18 mouse cellular contexts compared by ENCODE assay signal in the genomic region with DNA sequence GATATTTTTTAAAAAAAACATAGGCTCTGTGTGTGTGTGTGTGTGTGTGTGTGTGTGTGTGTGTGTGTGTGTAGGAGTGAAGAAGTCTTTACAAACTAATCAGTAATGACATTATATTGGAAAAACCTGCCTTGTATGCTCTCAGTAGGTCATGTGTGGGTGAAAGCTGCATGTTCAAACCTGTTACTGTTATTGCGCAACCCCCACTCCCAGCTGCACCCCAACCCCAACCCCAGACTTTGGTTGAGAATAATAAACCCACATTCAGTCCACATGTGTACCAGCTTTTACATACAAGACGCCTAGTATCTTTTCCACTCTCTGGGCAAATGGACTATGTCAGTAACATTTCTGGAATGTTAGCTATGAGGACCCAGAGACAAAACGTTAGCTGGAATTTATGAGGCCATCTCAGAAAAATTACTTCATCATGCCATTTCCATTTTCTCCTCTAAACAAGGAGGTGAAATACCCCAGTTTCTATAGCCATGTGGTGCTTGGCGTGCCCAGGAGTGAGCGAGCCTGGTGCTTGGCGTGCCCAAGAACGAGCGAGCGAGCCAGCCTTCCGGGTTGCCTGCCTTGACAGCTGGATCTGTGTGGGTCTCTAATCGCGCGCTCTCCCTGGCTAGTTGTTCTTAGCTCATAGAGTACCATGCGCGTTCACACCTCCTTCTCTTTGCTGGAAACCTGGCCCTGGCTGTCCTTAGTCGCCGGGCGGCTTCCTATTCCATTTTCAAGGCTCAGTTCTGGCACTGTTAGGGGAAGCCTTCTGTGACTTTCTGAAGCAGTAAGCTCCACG. TPM values are rescaled to one million over a fixed set of nuclear protein-coding genes. Genes with fewer than 3 reads are reported as not detected.
DNase-seq lines count a peak whose midpoint lies in the region; ATAC-seq lines count a peak whose summit lies in the region.
"Had no signal": no experiment of that assay in that cellular context is flagged by ENCODE, and none has a peak within 500 bp of the region (broad histone marks: within the 10 kb centered on the region; RNA-seq: fewer than 3 reads in every experiment).

No protein-coding gene starts in this region.

- H3K27ac ChIP-seq in embryonic facial prominence, embryonic 14.5 days (replicated peaks; ENCODE audit: low read depth, low read length) = peak overlapping the region; percentile 48; the same call in 1 of the 2 replicates
- no peak overlapping the region for H3K27ac ChIP-seq in embryonic facial prominence, embryonic 10.5 days (replicated peaks)
- peak overlapping the region; percentile 6 to 78; a peak in 3 of 4 replicates for H3K27ac ChIP-seq in heart, embryonic 14.5 days (replicated peaks in 1 of 2; ENCODE audit: control insufficient read depth in 1 of 2, insufficient read depth in 1 of 2, low read depth in 2 of 2, low read length in 2 of 2)
- no peak overlapping the region for H3K27ac ChIP-seq in intestine, embryonic 15.5 days
- H3K27ac ChIP-seq: hindbrain, embryonic 14.5 days; kidney, embryonic 15.5 days; layer of hippocampus, adult 2 months; liver, embryonic 13.5 days; midbrain, embryonic 12.5 days had no signal

- whole genome bisulfite sequencing in embryonic facial prominence, embryonic 14.5 days = 75% methylated on average over 19 of the region's 19 CpGs
- WGBS in embryonic facial prominence, embryonic 10.5 days = 89% methylated on average over 19 of the region's 19 CpGs
- 56% methylated on average over 19 of the region's 19 CpGs for WGBS in heart, embryonic 14.5 days
- WGBS in intestine, embryonic 15.5 days = 80% methylated on average over 19 of the region's 19 CpGs

- no peak overlapping the region for H3K4me2 ChIP-seq in embryonic facial prominence, embryonic 14.5 days (ENCODE audit: low read depth, low read length)
- peak overlapping the region; percentile 28 for H3K4me2 ChIP-seq in heart, embryonic 14.5 days (ENCODE audit: low read length)
- H3K4me2 ChIP-seq in intestine, embryonic 15.5 days (replicated peaks) = no peak overlapping the region
- H3K4me2 ChIP-seq: hindbrain, embryonic 14.5 days; kidney, embryonic 15.5 days; liver, embryonic 13.5 days; midbrain, embryonic 12.5 days had no signal

- intact Hi-C loops in heart, postnatal 14 days (cut with DNase I) = no loop called here

- H3K4me1 ChIP-seq in embryonic facial prominence, embryonic 14.5 days (ENCODE audit: control insufficient read depth, insufficient read depth, low read length) = peaks cover 9% of the 10 kb centered on the region; the same call in 1 of the 2 replicates
- H3K4me1 ChIP-seq in embryonic facial prominence, embryonic 10.5 days = no peaks in the 10 kb centered on the region
- peaks cover 10 to 18% of the 10 kb centered on the region in 2 experiments for H3K4me1 ChIP-seq in heart, embryonic 14.5 days (ENCODE audit: control insufficient read depth in 2 of 2, insufficient read depth in 2 of 2, low read length in 2 of 2)
- peaks cover 8% of the 10 kb centered on the region; the same call in 1 of the 2 replicates for H3K4me1 ChIP-seq in intestine, embryonic 15.5 days (replicated peaks)
- H3K4me1 ChIP-seq: kidney, embryonic 15.5 days; liver, embryonic 13.5 days; midbrain, embryonic 12.5 days had no signal

- H3K9ac ChIP-seq in embryonic facial prominence, embryonic 14.5 days (ENCODE audit: low read depth, low read length) = no peak overlapping the region
- H3K9ac ChIP-seq in heart, embryonic 14.5 days (ENCODE audit: low read length) = no peak overlapping the region
- H3K9ac ChIP-seq in intestine, embryonic 15.5 days = no peak overlapping the region
- H3K9ac ChIP-seq: hindbrain, embryonic 14.5 days; kidney, embryonic 15.5 days; liver, embryonic 13.5 days; midbrain, embryonic 12.5 days had no signal

- H3K36me3 ChIP-seq in embryonic facial prominence, embryonic 14.5 days (ENCODE audit: control insufficient read depth, insufficient read depth, low read length) = no peaks in the 10 kb centered on the region
- no peaks in the 10 kb centered on the region for H3K36me3 ChIP-seq in embryonic facial prominence, embryonic 10.5 days (replicated peaks)
- no peaks in the 10 kb centered on the region for H3K36me3 ChIP-seq in heart, embryonic 14.5 days (ENCODE audit: control insufficient read depth, insufficient read depth, low read length)
- H3K36me3 ChIP-seq in intestine, embryonic 15.5 days = no peaks in the 10 kb centered on the region
- H3K36me3 ChIP-seq: kidney, embryonic 15.5 days; liver, embryonic 13.5 days; midbrain, embryonic 12.5 days had no signal

- H3K4me3 ChIP-seq in embryonic facial prominence, embryonic 14.5 days (ENCODE audit: low read depth, low read length) = no peak overlapping the region
- H3K4me3 ChIP-seq in embryonic facial prominence, embryonic 10.5 days = no peak overlapping the region
- H3K4me3 ChIP-seq in heart, embryonic 14.5 days (ENCODE audit: control insufficient read depth in 1 of 2, insufficient read depth in 1 of 2, low read depth in 1 of 2, low read length in 2 of 2) = no peak overlapping the region; a peak in 1 of 4 replicates
- H3K4me3 ChIP-seq in intestine, embryonic 15.5 days (replicated peaks) = no peak overlapping the region
- H3K4me3 ChIP-seq: kidney, embryonic 15.5 days; layer of hippocampus, adult 2 months; liver, embryonic 13.5 days; midbrain, embryonic 12.5 days had no signal

- H3K27me3 ChIP-seq in embryonic facial prominence, embryonic 14.5 days (replicated peaks; ENCODE audit: control insufficient read depth, insufficient read depth, low read length) = no peaks in the 10 kb centered on the region
- H3K27me3 ChIP-seq in embryonic facial prominence, embryonic 10.5 days (replicated peaks; ENCODE audit: low read depth, poor library complexity, severe bottlenecking) = no peaks in the 10 kb centered on the region
- no peaks in the 10 kb centered on the region for H3K27me3 ChIP-seq in heart, embryonic 14.5 days (ENCODE audit: control insufficient read depth, insufficient read depth, low read length)
- H3K27me3 ChIP-seq in intestine, embryonic 15.5 days (replicated peaks) = no peaks in the 10 kb centered on the region
- H3K27me3 ChIP-seq: kidney, embryonic 15.5 days; liver, embryonic 13.5 days; midbrain, embryonic 12.5 days had no signal

- DNase-seq in embryonic facial prominence, embryonic 14.5 days (ENCODE audit: low spot score) = peak; percentile 19
- no peak for DNase-seq in embryonic facial prominence, embryonic 10.5 days (ENCODE audit: low spot score)
- no peak for DNase-seq in heart, postnatal 14 days
- peak; percentile 78 for DNase-seq in Muller cell, postnatal 12 days (ENCODE audit: inconsistent ontology term)
- no peak for DNase-seq in gastrocnemius, adult 8-10 months (ENCODE audit: low spot score in 2 of 2)
- no peak for DNase-seq in yolk sac, embryonic 10.5 days (ENCODE audit: low spot score)
- DNase-seq: adrenal gland, adult 8-10 months; cerebellum, adult 8-10 months; gastrocnemius, postnatal 25 days; liver, embryonic 13.5 days; thymus, adult 18-20 months had no signal

- H3K9me3 ChIP-seq in embryonic facial prominence, embryonic 14.5 days (ENCODE audit: control insufficient read depth, low read length) = no peaks in the 10 kb centered on the region
- H3K9me3 ChIP-seq in embryonic facial prominence, embryonic 10.5 days = no peaks in the 10 kb centered on the region
- no peaks in the 10 kb centered on the region for H3K9me3 ChIP-seq in heart, embryonic 14.5 days (ENCODE audit: control insufficient read depth, low read length)
- H3K9me3 ChIP-seq in intestine, embryonic 15.5 days = no peaks in the 10 kb centered on the region
- H3K9me3 ChIP-seq: kidney, embryonic 15.5 days; liver, embryonic 13.5 days; midbrain, embryonic 12.5 days had no signal

- no peak for ATAC-seq in embryonic facial prominence, embryonic 14.5 days (ENCODE audit: low read depth)
- no peak for ATAC-seq in heart, embryonic 14.5 days (ENCODE audit: insufficient number of reproducible peaks, insufficient read depth, low FRiP score, low read depth)
- 0 out of 2 replicates have a peak, but pooled peaks have one; percentile 20 for ATAC-seq in intestine, embryonic 15.5 days
- ATAC-seq: lung, postnatal 0 days had no signal

RNA-seq across cellular contexts. Expression of a gene that starts 30.5 kb away (rescaled TPM):
- polyA plus RNA-seq in embryonic facial prominence, embryonic 14.5 days (2014; fragmentation: Nextera tagmentation; extraction: Ambion mirVana) = 13.1 and 14.7 TPM in 2 replicates
- 7.3 and 7.6 TPM in 2 replicates for polyA plus RNA-seq in embryonic facial prominence, embryonic 10.5 days (2016; fragmentation: Nextera tagmentation; extraction: Ambion mirVana)
- polyA plus RNA-seq in heart, embryonic 14.5 days (2014; fragmentation: Nextera tagmentation; extraction: Ambion mirVana) = 15.3 and 16.0 TPM in 2 replicates
- total RNA-seq in heart, postnatal 14 days (2021) = 10 to 100 TPM; 57.4 to 62.8 TPM
- 9.5 TPM in 2 replicates for polyA plus RNA-seq in intestine, embryonic 15.5 days (2015; fragmentation: Nextera tagmentation; extraction: Ambion mirVana)
- total RNA-seq in gastrocnemius, adult 8-10 months (2022) = 10 to 100 TPM; 36.5 to 88.3 (median 52.5) TPM

Comparison
In these comparisons a context has a peak if more than half of its experiments do, and no peak if none do; other contexts are left out.
1. DNase-seq: peak in embryonic facial prominence, embryonic 14.5 days (single experiment) and Muller cell, postnatal 12 days (single experiment); none in embryonic facial prominence, embryonic 10.5 days (single experiment), heart, postnatal 14 days (0 of 2), gastrocnemius, adult 8-10 months (0 of 2) and yolk sac, embryonic 10.5 days (single experiment).
2. H3K27ac ChIP-seq: peak in embryonic facial prominence, embryonic 14.5 days (single experiment) and heart, embryonic 14.5 days (2 of 2); none in embryonic facial prominence, embryonic 10.5 days (single experiment) and intestine, embryonic 15.5 days (single experiment).